Mouse (Mus musculus) forebrain, embryonic 15.5 days (tissue): ENCODE measurements around the gene Tfip11. TPM values are rescaled to one million over a fixed set of nuclear protein-coding genes. Genes with fewer than 3 reads are reported as not detected.
A peak's percentile ranks its signal among the peaks of the same experiment; 100 is the strongest.

Experiments used
- ATAC-seq: fragments of 200-750 bp; cut with Nextera tagmentation; replicated peaks from 2 replicates; pipeline ENCODE4 v1.8.0; 2017; ENCODE audit warnings: mild to moderate bottlenecking, moderate TSS enrichment, moderate library complexity
- H3K27ac ChIP-seq: fragments of 300-500 bp; sonication (generic); replicated peaks from 2 replicates; pipeline ENCODE4 v1.5.1; 2015; ENCODE audit warnings: mild to moderate bottlenecking, inconsistent platforms
- H3K27me3 ChIP-seq: fragments of 300-500 bp; sonication (generic); 2 replicates; pipeline ENCODE4 v1.6.1; 2015; ENCODE audit warnings: inconsistent platforms
- H3K36me3 ChIP-seq: fragments of 300-500 bp; sonication (generic); 2 replicates; pipeline ENCODE4 v1.6.1; 2015; ENCODE audit warnings: mild to moderate bottlenecking, inconsistent platforms
- H3K4me1 ChIP-seq: fragments of 300-500 bp; sonication (generic); 2 replicates; pipeline ENCODE4 v1.6.1; 2015; ENCODE audit warnings: inconsistent platforms
- H3K4me2 ChIP-seq: fragments of 300-500 bp; sonication (generic); replicated peaks from 2 replicates; pipeline ENCODE4 v1.6.1; 2015; ENCODE audit warnings: mild to moderate bottlenecking, inconsistent platforms
- H3K4me3 ChIP-seq: fragments of 300-500 bp; sonication (generic); 2 replicates; pipeline ENCODE4 v1.5.1; 2015; ENCODE audit warnings: mild to moderate bottlenecking, inconsistent platforms
- H3K9ac ChIP-seq: fragments of 300-500 bp; sonication (generic); replicated peaks from 2 replicates; pipeline ENCODE4 v1.6.1; 2015; ENCODE audit warnings: mild to moderate bottlenecking, inconsistent platforms
- H3K9me3 ChIP-seq: fragments of 300-500 bp; sonication (generic); 2 replicates; pipeline ENCODE4 v1.6.1; 2016; ENCODE audit warnings: inconsistent platforms
- whole genome bisulfite sequencing: fragments of 180-500 bp; shearing (Covaris S2); methylation state at CpG from one replicate; pipeline ENCODE4 v1.1.7; 2015; ENCODE audit warnings: mixed read lengths; 5-methylcytosine and 5-hydroxymethylcytosine counted together
- polyA plus RNA-seq: library from polyadenylated mRNA; unstranded; fragments of >200 nt; fragmentation: Nextera tagmentation; extraction: Ambion mirVana; gene quantifications from 2 replicates; pipeline ENCODE4 v1.2.1, GENCODE M21; 2015

Gene Tfip11
- polyA plus RNA-seq, 1 experiment from 2014 or later, result 34.4 TPM

DNA sequence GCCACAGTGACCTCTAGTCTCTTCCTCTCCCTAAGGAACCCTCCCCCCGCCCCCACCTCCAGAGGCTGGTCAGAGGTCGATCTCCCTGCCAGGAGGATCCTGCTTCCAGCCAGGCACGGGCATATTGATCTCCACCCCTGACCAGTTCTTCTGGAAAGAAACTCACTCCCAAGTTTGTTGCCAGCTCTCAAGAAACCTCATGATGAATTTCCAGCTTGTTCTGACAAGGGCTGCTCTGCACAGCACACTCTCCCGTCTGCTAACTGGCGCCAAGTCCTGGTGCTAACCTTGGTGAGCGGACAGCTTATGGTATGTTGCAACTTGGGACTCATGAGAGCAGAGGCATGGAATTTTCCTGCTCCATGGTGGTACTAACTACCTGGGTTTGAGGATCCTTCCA is 52.6 kb downstream of the Tfip11 start:
- no peak overlapping the region for H3K4me3 ChIP-seq
- peaks cover 29% of the 10 kb centered on the region for H3K36me3 ChIP-seq
- no peak overlapping the region for H3K27ac ChIP-seq
- H3K9ac ChIP-seq, result no peak overlapping the region
- WGBS, result 80% methylated on average over 6 of the region's 6 CpGs
- no peaks in the 10 kb centered on the region for H3K9me3 ChIP-seq
- H3K4me1 ChIP-seq, result peaks cover 8% of the 10 kb centered on the region; the same call in 1 of the 2 replicates
- no peak for ATAC-seq
- no peaks in the 10 kb centered on the region for H3K27me3 ChIP-seq
- no peak overlapping the region for H3K4me2 ChIP-seq

GRCm38 (mm10) chr5:112381154-112381553 is 55.0 kb downstream of the Tfip11 start:
- no peak overlapping the region for H3K27ac ChIP-seq
- no peaks in the 10 kb centered on the region for H3K27me3 ChIP-seq
- H3K4me2 ChIP-seq, result no peak overlapping the region
- H3K36me3 ChIP-seq, result peaks cover 32% of the 10 kb centered on the region
- H3K9me3 ChIP-seq, result no peaks in the 10 kb centered on the region
- no peak for ATAC-seq
- 84% methylated on average over 11 of the region's 11 CpGs for WGBS
- H3K4me1 ChIP-seq, result peaks cover 8% of the 10 kb centered on the region; the same call in 1 of the 2 replicates
- H3K9ac ChIP-seq, result no peak overlapping the region
- no peak overlapping the region for H3K4me3 ChIP-seq

GRCm38 (mm10) chr5:112382042-112382441 is 55.9 kb downstream of the Tfip11 start:
- Histone ChIP-seq H3K4me2 (no peak overlapping the region), H3K4me1 (peaks cover 8% of the 10 kb centered on the region; the same call in 1 of the 2 replicates), H3K4me3 (no peak overlapping the region), H3K9me3 (no peaks in the 10 kb centered on the region), H3K27me3 (no peaks in the 10 kb centered on the region), H3K36me3 (peaks cover 41% of the 10 kb centered on the region), H3K27ac (peak overlapping the region; percentile 60), H3K9ac (peak overlapping the region; percentile 13; the same call in 1 of the 2 replicates)
- ATAC-seq, result no peak
- 61% methylated on average over 9 of the region's 9 CpGs for WGBS

- 59% methylated on average over 16 of the region's 17 CpGs for WGBS
- no peaks in the 10 kb centered on the region for H3K9me3 ChIP-seq
- H3K27me3 ChIP-seq, result no peaks in the 10 kb centered on the region
- ATAC-seq, result no peak; the same call in 1 of the 2 replicates
- no peak overlapping the region for H3K4me3 ChIP-seq
- no peak overlapping the region for H3K9ac ChIP-seq
- H3K4me1 ChIP-seq, result peaks cover 8% of the 10 kb centered on the region; the same call in 1 of the 2 replicates
- H3K27ac ChIP-seq, result peak overlapping the region; percentile 60
- peaks cover 42% of the 10 kb centered on the region for H3K36me3 ChIP-seq
- H3K4me2 ChIP-seq, result no peak overlapping the region
These were observed 56.6 kb downstream of the Tfip11 start for GRCm38 (mm10) chr5:112382641-112383330.

- H3K9me3 ChIP-seq, result no peaks in the 10 kb centered on the region
These were observed 58.8 kb downstream of the Tfip11 start for GRCm38 (mm10) chr5:112384805-112385472.

DNA sequence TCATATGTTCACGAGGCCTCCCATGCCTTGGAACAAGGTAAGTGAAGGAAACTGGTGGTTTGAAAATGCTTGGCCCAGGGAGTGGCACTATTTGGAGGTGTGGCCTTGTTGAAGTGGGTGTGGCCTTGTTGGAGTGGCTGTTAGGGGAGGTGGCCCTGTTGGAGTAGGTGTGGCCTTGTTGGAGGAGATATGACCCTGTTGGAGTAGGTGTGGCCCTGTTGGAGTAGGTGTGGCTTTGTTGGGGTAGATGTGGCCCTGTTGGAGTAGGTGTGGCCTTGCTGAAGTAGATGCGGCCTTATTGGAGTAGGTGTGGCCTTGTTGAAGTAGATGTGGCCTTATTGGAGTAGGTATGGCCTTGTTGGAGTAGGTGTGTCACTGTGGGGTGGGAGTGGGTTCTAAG is 59.8 kb downstream of the Tfip11 start:
- no peaks in the 10 kb centered on the region for H3K9me3 ChIP-seq
- no peak overlapping the region for H3K4me2 ChIP-seq
- ATAC-seq, result no peak
- no peak overlapping the region for H3K4me3 ChIP-seq
- H3K4me1 ChIP-seq, result peaks cover 29% of the 10 kb centered on the region
- H3K27ac ChIP-seq, result no peak overlapping the region
- 79% methylated on average over 2 of the region's 2 CpGs for WGBS
- peaks cover 34% of the 10 kb centered on the region for H3K36me3 ChIP-seq
- no peaks in the 10 kb centered on the region for H3K27me3 ChIP-seq
- H3K9ac ChIP-seq, result no peak overlapping the region

More at GRCm38 (mm10) chr5:112384805-112385472, 58.8 kb downstream of the Tfip11 start:
- Histone ChIP-seq H3K4me1 (peaks cover 22% of the 10 kb centered on the region), H3K27ac (no peak overlapping the region), H3K4me3 (no peak overlapping the region), H3K36me3 (peaks cover 35% of the 10 kb centered on the region), H3K4me2 (no peak overlapping the region), H3K27me3 (no peaks in the 10 kb centered on the region), H3K9ac (no peak overlapping the region)
- WGBS, result 94% methylated on average over 13 of the region's 13 CpGs
- ATAC-seq, result no peak

Other genes starting within 250 kb of the Tfip11 start
- gene Cryba4, start 73.8 kb upstream of the Tfip11 start, polyA plus RNA-seq, result 1.6 and 1.8 TPM in 2 replicates
- 5.4 and 5.5 TPM in 2 replicates for gene Crybb1, start 70.5 kb upstream of the Tfip11 start, polyA plus RNA-seq
- gene Tpst2, start 49.7 kb upstream of the Tfip11 start, polyA plus RNA-seq, result 28.8 and 29.5 TPM in 2 replicates
- gene Srrd, start 16.7 kb downstream of the Tfip11 start, polyA plus RNA-seq, result 54.0 and 57.5 TPM in 2 replicates
- 33.4 and 33.8 TPM in 2 replicates for gene Hps4, start 16.7 kb downstream of the Tfip11 start, polyA plus RNA-seq
- gene Gm6583, start 29.7 kb downstream of the Tfip11 start, polyA plus RNA-seq, result 0.08 and 0.27 TPM in 2 replicates
- gene Asphd2, start 68.5 kb downstream of the Tfip11 start, polyA plus RNA-seq, result 81.7 and 91.9 TPM in 2 replicates
- gene Gm6588, start 123.1 kb downstream of the Tfip11 start, polyA plus RNA-seq, result 0.84 and 1.0 TPM in 2 replicates